Mouse (Mus musculus): ENCODE measurements around the gene Csnk1g2. TPM values are rescaled to one million over a fixed set of nuclear protein-coding genes. Genes with fewer than 3 reads are reported as not detected.

Gene Csnk1g2
- polyA plus RNA-seq, 1 experiment from 2014 or later = 64.6 TPM

DNA sequence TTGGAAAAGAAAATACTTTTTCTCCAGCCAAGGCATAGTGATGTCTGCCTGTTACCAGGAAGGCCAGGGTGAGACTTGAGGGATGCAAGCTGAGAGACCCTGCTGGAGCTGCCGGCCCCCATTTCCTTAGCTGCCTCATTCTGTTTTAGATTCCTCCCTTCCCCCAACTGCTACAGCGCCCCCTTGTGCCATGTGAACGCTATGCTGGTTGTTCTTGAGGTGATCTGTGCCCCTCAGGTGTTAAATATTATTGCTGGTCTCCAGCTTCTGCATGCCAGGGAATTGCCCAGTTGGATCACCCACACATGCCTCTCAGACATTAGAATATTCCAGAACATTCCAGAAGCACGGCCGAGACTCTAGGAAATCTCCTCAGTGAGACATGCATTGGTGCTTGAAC is 38.5 kb downstream of the Csnk1g2 start:
- H3K4me2 ChIP-seq = no peak overlapping the region
- H3K9ac ChIP-seq (ENCODE audit: low read depth, low read length) = no peak overlapping the region
- H3K27ac ChIP-seq (ENCODE audit: low read depth, low read length) = no peak overlapping the region
- peaks cover 38% of the 10 kb centered on the region for H3K4me1 ChIP-seq (ENCODE audit: control insufficient read depth, insufficient read depth, low read length)
- H3K27me3 ChIP-seq (ENCODE audit: control insufficient read depth, insufficient read depth, low read length) = no peaks in the 10 kb centered on the region
- 37% methylated on average over 5 of the region's 5 CpGs for WGBS (ENCODE audit: insufficient replicate concordance)
- no peak for ATAC-seq (replicated peaks; ENCODE audit: insufficient number of reproducible peaks, low FRiP score, low TSS enrichment)
- H3K9me3 ChIP-seq (replicated peaks; ENCODE audit: control insufficient read depth, low read length) = no peaks in the 10 kb centered on the region
- H3K4me3 ChIP-seq (ENCODE audit: low read depth, low read length) = no peak overlapping the region
- peaks cover 2% of the 10 kb centered on the region; the same call in 1 of the 2 replicates for H3K36me3 ChIP-seq (ENCODE audit: control insufficient read depth, insufficient read depth, low read length)

DNA sequence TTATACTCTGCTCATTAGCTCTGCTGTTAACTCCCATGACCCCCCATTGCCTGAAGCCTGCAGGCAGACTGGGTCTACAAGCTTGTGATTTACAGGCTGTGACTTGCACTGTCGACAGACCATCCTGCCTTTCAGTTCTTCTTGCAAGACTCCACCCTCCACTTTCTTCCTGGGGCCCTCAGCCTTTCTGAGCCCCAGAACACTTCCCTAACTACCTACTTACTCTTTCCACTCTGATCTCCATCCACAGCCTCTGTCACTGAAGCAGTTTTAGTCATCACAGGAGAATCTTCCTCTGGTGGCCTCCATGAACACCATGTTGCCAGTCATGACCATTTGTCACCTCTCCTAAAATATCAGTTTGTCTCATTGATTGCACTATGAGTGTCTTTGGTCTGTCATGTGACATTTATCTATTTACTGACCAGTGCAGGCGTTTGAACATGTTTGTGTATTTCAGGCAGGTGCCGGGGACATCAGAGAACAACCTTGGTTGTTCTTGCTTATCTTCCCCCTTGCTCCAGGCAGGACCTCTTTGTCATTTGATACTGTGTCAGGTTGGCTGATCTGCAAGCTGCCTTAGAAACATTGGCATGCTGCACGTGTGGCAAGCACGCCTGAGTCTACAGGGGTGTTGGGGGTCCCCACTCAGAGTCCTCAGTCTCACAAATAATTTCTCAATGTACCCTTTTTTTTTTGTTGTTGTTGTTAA is 41.0 kb downstream of the Csnk1g2 start:
- Histone ChIP-seq H3K9ac (ENCODE audit: low read depth, low read length) (0 out of 2 replicates have a peak overlapping the region, but pooled peaks have one; percentile 16), H3K4me1 (ENCODE audit: control insufficient read depth, insufficient read depth, low read length) (peaks cover 37% of the 10 kb centered on the region), H3K36me3 (ENCODE audit: control insufficient read depth, insufficient read depth, low read length) (peaks cover 25% of the 10 kb centered on the region), H3K4me2 (peak overlapping the region; percentile 15; the same call in 1 of the 2 replicates), H3K27me3 (ENCODE audit: control insufficient read depth, insufficient read depth, low read length) (no peaks in the 10 kb centered on the region), H3K4me3 (ENCODE audit: low read depth, low read length) (no peak overlapping the region), H3K27ac (ENCODE audit: low read depth, low read length) (peak overlapping the region; percentile 16; the same call in 1 of the 2 replicates), H3K9me3 (replicated peaks; ENCODE audit: control insufficient read depth, low read length) (no peaks in the 10 kb centered on the region)
- 11% methylated on average over 5 of the region's 5 CpGs for WGBS (ENCODE audit: insufficient replicate concordance)
- ATAC-seq (replicated peaks; ENCODE audit: insufficient number of reproducible peaks, low FRiP score, low TSS enrichment) = no peak

DNA sequence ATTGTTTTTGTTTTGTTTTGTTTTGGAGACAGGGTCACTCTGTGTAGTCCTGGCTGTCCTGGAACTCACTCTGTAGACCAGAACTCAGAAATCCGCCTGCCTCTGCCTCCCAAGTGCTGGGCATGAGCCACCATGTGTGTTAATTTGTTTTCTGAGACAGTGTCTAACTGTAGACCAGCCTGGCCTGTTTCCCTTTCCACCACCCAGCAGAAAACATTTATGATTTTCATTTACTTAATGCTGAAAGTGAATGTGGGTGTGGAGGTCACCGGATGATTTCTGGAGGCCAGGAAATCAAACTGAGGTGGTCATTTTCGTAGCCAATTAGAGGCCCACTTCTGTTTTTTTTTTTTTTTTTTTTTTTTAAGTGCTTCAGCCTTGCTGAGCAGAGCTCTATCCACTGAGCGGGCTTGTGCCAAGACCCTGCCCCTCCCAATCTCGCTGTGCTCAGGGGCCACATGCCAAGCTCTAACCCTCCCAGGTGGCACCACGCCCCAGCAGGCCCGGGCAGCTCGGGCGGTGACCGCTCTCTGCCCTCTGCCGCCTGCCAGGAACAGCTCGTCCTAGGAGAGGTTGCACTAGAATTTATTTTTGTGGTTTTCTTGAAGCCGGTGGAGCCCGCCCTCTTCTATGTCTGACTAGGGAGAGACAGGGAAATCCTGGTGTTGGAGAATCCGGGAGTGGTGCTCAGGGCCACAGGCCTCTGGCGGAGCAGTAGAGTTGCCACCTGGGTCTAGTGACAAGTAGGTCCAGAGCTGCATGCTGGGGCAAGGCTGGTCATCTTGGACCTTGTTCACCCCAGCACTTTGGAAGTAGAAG is 41.8 kb downstream of the Csnk1g2 start:
- H3K36me3 ChIP-seq (ENCODE audit: control insufficient read depth, insufficient read depth, low read length) = peaks cover 32% of the 10 kb centered on the region
- H3K4me2 ChIP-seq = peak overlapping the region; percentile 33
- H3K27me3 ChIP-seq (ENCODE audit: control insufficient read depth, insufficient read depth, low read length) = no peaks in the 10 kb centered on the region
- peaks cover 33% of the 10 kb centered on the region for H3K4me1 ChIP-seq (ENCODE audit: control insufficient read depth, insufficient read depth, low read length)
- H3K4me3 ChIP-seq (ENCODE audit: low read depth, low read length) = no peak overlapping the region
- H3K9ac ChIP-seq (ENCODE audit: low read depth, low read length) = peak overlapping the region; percentile 23; the same call in 1 of the 2 replicates
- 27% methylated on average over 16 of the region's 16 CpGs for WGBS (ENCODE audit: insufficient replicate concordance)
- peak overlapping the region; percentile 16 for H3K27ac ChIP-seq (ENCODE audit: low read depth, low read length)
- peak; percentile 29; the same call in 1 of the 2 replicates for ATAC-seq (replicated peaks; ENCODE audit: insufficient number of reproducible peaks, low FRiP score, low TSS enrichment)
- H3K9me3 ChIP-seq (replicated peaks; ENCODE audit: control insufficient read depth, low read length) = no peaks in the 10 kb centered on the region

GRCm38 (mm10) chr10:80665016-80665380 is 42.4 kb downstream of the Csnk1g2 start:
- H3K27me3 ChIP-seq (ENCODE audit: control insufficient read depth, insufficient read depth, low read length) = no peaks in the 10 kb centered on the region
- H3K27ac ChIP-seq (ENCODE audit: low read depth, low read length) = peak overlapping the region; percentile 16; the same call in 1 of the 2 replicates
- WGBS (ENCODE audit: insufficient replicate concordance) = 10% methylated on average over 10 of the region's 10 CpGs
- H3K36me3 ChIP-seq (ENCODE audit: control insufficient read depth, insufficient read depth, low read length) = peaks cover 37% of the 10 kb centered on the region
- H3K9ac ChIP-seq (ENCODE audit: low read depth, low read length) = 0 out of 2 replicates have a peak overlapping the region, but pooled peaks have one; percentile 16
- H3K4me3 ChIP-seq (ENCODE audit: low read depth, low read length) = no peak overlapping the region
- H3K4me2 ChIP-seq = peak overlapping the region; percentile 33
- peak; percentile 27; the same call in 1 of the 2 replicates for ATAC-seq (replicated peaks; ENCODE audit: insufficient number of reproducible peaks, low FRiP score, low TSS enrichment)
- H3K9me3 ChIP-seq (replicated peaks; ENCODE audit: control insufficient read depth, low read length) = no peaks in the 10 kb centered on the region
- peaks cover 33% of the 10 kb centered on the region for H3K4me1 ChIP-seq (ENCODE audit: control insufficient read depth, insufficient read depth, low read length)

- H3K27ac ChIP-seq (ENCODE audit: low read depth, low read length) = peak overlapping the region; percentile 66
- 0 out of 2 replicates have a peak overlapping the region, but pooled peaks have one; percentile 16 for H3K9ac ChIP-seq (ENCODE audit: low read depth, low read length)
- ATAC-seq (replicated peaks; ENCODE audit: insufficient number of reproducible peaks, low FRiP score, low TSS enrichment) = 0 out of 2 replicates have a peak, but pooled peaks have one; percentile 18
- peak overlapping the region; percentile 33; the same call in 1 of the 2 replicates for H3K4me2 ChIP-seq
- no peaks in the 10 kb centered on the region for H3K9me3 ChIP-seq (replicated peaks; ENCODE audit: control insufficient read depth, low read length)
- peaks cover 33% of the 10 kb centered on the region for H3K4me1 ChIP-seq (ENCODE audit: control insufficient read depth, insufficient read depth, low read length)
- peaks cover 40% of the 10 kb centered on the region for H3K36me3 ChIP-seq (ENCODE audit: control insufficient read depth, insufficient read depth, low read length)
- no peak overlapping the region for H3K4me3 ChIP-seq (ENCODE audit: low read depth, low read length)
- WGBS (ENCODE audit: insufficient replicate concordance) = 52% methylated on average over 4 of the region's 4 CpGs
- H3K27me3 ChIP-seq (ENCODE audit: control insufficient read depth, insufficient read depth, low read length) = no peaks in the 10 kb centered on the region
Observed at GRCm38 (mm10) chr10:80665459-80665858, 42.8 kb downstream of the Csnk1g2 start.

DNA sequence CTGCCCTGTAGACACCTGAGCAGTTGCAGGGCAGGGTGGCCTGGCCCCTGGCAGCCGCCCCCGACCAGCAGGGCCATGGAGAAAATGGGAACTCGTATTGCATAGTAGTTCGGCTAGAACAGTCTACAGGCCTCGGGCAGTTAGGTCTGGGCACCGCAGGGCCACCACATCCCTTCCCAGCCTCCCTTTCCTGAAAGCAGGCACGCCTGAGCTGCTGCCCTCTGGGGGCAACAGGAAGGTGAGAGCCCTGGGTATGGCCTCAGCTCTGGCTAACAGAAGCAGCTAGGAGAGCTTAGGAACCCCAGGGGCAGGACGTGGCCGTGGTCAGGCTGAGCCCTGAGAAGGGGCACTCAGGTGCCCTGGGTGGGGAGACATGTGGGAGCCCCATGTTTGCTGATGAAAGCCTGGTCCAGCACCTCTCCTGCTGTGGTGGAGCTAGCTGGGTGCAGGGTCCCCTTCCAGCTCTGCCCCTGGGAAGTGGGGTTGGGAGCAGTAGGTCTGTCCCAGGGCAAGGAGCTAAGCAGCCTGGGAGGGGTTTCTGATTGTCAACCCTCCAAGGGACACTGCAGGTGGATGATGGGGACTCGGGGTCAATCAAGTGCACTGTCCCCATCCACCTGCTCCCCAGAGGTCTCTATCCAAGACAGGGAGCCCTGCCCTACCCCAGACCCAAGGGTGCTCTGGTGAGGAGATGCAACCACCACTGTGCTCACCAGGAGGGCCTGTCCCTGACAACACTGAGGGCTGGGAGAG is 43.5 kb downstream of the Csnk1g2 start:
- H3K27ac ChIP-seq (ENCODE audit: low read depth, low read length) = peak overlapping the region; percentile 35; the same call in 1 of the 2 replicates
- no peaks in the 10 kb centered on the region for H3K9me3 ChIP-seq (replicated peaks; ENCODE audit: control insufficient read depth, low read length)
- H3K9ac ChIP-seq (ENCODE audit: low read depth, low read length) = 0 out of 2 replicates have a peak overlapping the region, but pooled peaks have one; percentile 1
- H3K36me3 ChIP-seq (ENCODE audit: control insufficient read depth, insufficient read depth, low read length) = peaks cover 44% of the 10 kb centered on the region
- H3K27me3 ChIP-seq (ENCODE audit: control insufficient read depth, insufficient read depth, low read length) = no peaks in the 10 kb centered on the region
- peaks cover 33% of the 10 kb centered on the region for H3K4me1 ChIP-seq (ENCODE audit: control insufficient read depth, insufficient read depth, low read length)
- WGBS (ENCODE audit: insufficient replicate concordance) = 77% methylated on average over 10 of the region's 10 CpGs
- no peak for ATAC-seq (replicated peaks; ENCODE audit: insufficient number of reproducible peaks, low FRiP score, low TSS enrichment)
- H3K4me2 ChIP-seq = no peak overlapping the region
- H3K4me3 ChIP-seq (ENCODE audit: low read depth, low read length) = no peak overlapping the region

- Histone ChIP-seq H3K27ac (ENCODE audit: low read depth, low read length) (no peak overlapping the region), H3K9ac (ENCODE audit: low read depth, low read length) (no peak overlapping the region), H3K27me3 (ENCODE audit: control insufficient read depth, insufficient read depth, low read length) (no peaks in the 10 kb centered on the region), H3K4me2 (no peak overlapping the region), H3K36me3 (ENCODE audit: control insufficient read depth, insufficient read depth, low read length) (peaks cover 47% of the 10 kb centered on the region), H3K4me1 (ENCODE audit: control insufficient read depth, insufficient read depth, low read length) (peaks cover 37% of the 10 kb centered on the region), H3K4me3 (ENCODE audit: low read depth, low read length) (no peak overlapping the region), H3K9me3 (replicated peaks; ENCODE audit: control insufficient read depth, low read length) (no peaks in the 10 kb centered on the region)
- ATAC-seq (replicated peaks; ENCODE audit: insufficient number of reproducible peaks, low FRiP score, low TSS enrichment) = no peak
- WGBS (ENCODE audit: insufficient replicate concordance) = 81% methylated on average over 19 of the region's 19 CpGs
Observed at GRCm38 (mm10) chr10:80666837-80667412, 44.3 kb downstream of the Csnk1g2 start.

GRCm38 (mm10) chr10:80668614-80669013 is 46.0 kb downstream of the Csnk1g2 start:
- H3K4me2 ChIP-seq = no peak overlapping the region
- no peaks in the 10 kb centered on the region for H3K27me3 ChIP-seq (ENCODE audit: control insufficient read depth, insufficient read depth, low read length)
- no peak overlapping the region for H3K4me3 ChIP-seq (ENCODE audit: low read depth, low read length)
- peaks cover 38% of the 10 kb centered on the region for H3K4me1 ChIP-seq (ENCODE audit: control insufficient read depth, insufficient read depth, low read length)
- ATAC-seq (replicated peaks; ENCODE audit: insufficient number of reproducible peaks, low FRiP score, low TSS enrichment) = no peak
- no peaks in the 10 kb centered on the region for H3K9me3 ChIP-seq (replicated peaks; ENCODE audit: control insufficient read depth, low read length)
- H3K9ac ChIP-seq (ENCODE audit: low read depth, low read length) = no peak overlapping the region
- no peak overlapping the region for H3K27ac ChIP-seq (ENCODE audit: low read depth, low read length)
- 85% methylated on average over 11 of the region's 11 CpGs for WGBS (ENCODE audit: insufficient replicate concordance)
- H3K36me3 ChIP-seq (ENCODE audit: control insufficient read depth, insufficient read depth, low read length) = peaks cover 47% of the 10 kb centered on the region
